11 mouse cellular contexts compared by ENCODE assay signal in the genomic region with DNA sequence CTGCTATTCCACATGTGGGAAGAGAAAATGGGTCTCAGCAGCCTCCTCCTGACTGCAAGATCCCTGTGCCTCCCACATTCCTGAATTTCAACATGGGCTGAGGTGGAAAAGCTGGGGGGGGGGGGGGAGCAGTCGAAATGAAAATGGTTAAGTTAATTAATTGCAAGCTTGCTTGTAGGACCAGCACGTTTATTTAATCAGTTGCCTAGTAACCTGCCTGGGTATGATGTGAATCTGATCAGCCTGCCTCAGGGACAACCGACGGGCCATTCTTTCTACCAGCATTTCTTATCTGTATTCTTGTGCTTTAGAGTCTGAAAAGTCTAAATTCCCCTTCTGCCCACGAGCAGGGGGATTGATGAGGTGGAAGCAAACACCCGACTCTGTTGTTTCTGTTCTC.
DNase-seq lines count a peak whose midpoint lies in the region; ATAC-seq lines count a peak whose summit lies in the region.
"Had no signal": no experiment of that assay in that cellular context is flagged by ENCODE, and none has a peak within 500 bp of the region (broad histone marks: within the 10 kb centered on the region; RNA-seq: fewer than 3 reads in every experiment).

No protein-coding gene starts in this region.

- H3K36me3 ChIP-seq in hindbrain, embryonic 10.5 days: no peaks in the 10 kb centered on the region
- no peaks in the 10 kb centered on the region for H3K36me3 ChIP-seq in hindbrain, embryonic 11.5 days (ENCODE audit: control insufficient read depth, insufficient read depth, low read length)
- H3K36me3 ChIP-seq in embryonic facial prominence, embryonic 14.5 days (ENCODE audit: control insufficient read depth, insufficient read depth, low read length): no peaks in the 10 kb centered on the region
- no peaks in the 10 kb centered on the region for H3K36me3 ChIP-seq in midbrain, embryonic 15.5 days (replicated peaks)
- H3K36me3 ChIP-seq: heart, embryonic 12.5 days had no signal

- H3K9ac ChIP-seq in hindbrain, embryonic 11.5 days (ENCODE audit: low read depth, low read length): no peak overlapping the region
- H3K9ac ChIP-seq in embryonic facial prominence, embryonic 14.5 days (ENCODE audit: low read depth, low read length): no peak overlapping the region
- no peak overlapping the region for H3K9ac ChIP-seq in midbrain, embryonic 15.5 days
- H3K9ac ChIP-seq: heart, embryonic 12.5 days had no signal

- H3K27ac ChIP-seq in hindbrain, embryonic 10.5 days: peak overlapping the region; percentile 16; the same call in 1 of the 2 replicates
- no peak overlapping the region for H3K27ac ChIP-seq in hindbrain, embryonic 11.5 days (ENCODE audit: low read depth, low read length)
- H3K27ac ChIP-seq in embryonic facial prominence, embryonic 14.5 days (replicated peaks; ENCODE audit: low read depth, low read length): no peak overlapping the region
- H3K27ac ChIP-seq in midbrain, embryonic 15.5 days: peak overlapping the region; percentile 19; the same call in 1 of the 2 replicates
- H3K27ac ChIP-seq: macrophage had no signal

- DNase-seq in hindbrain, embryonic 10.5 days (ENCODE audit: low spot score): peak; percentile 20
- no peak for DNase-seq in hindbrain, embryonic 11.5 days (ENCODE audit: low spot score)
- no peak for DNase-seq in embryonic facial prominence, embryonic 14.5 days (ENCODE audit: low spot score)
- DNase-seq in kidney, adult 9 months: peak; percentile 22
- no peak for DNase-seq in gastrocnemius, adult 18-20 months (ENCODE audit: low spot score)
- no peak for DNase-seq in B cell, adult 2 months
- no peak for DNase-seq in adrenal gland, adult (ENCODE audit: inconsistent age in 2 of 2, low spot score in 1 of 2)
- DNase-seq: thymus, adult 18-20 months had no signal

- no peak for ATAC-seq in hindbrain, embryonic 11.5 days (ENCODE audit: low FRiP score)
- no peak for ATAC-seq in embryonic facial prominence, embryonic 14.5 days (ENCODE audit: low read depth)
- ATAC-seq in midbrain, embryonic 15.5 days (replicated peaks): no peak

- H3K9me3 ChIP-seq in hindbrain, embryonic 10.5 days: no peaks in the 10 kb centered on the region
- H3K9me3 ChIP-seq in hindbrain, embryonic 11.5 days (ENCODE audit: control insufficient read depth, low read length): no peaks in the 10 kb centered on the region
- H3K9me3 ChIP-seq in embryonic facial prominence, embryonic 14.5 days (ENCODE audit: control insufficient read depth, low read length): no peaks in the 10 kb centered on the region
- no peaks in the 10 kb centered on the region for H3K9me3 ChIP-seq in midbrain, embryonic 15.5 days
- H3K9me3 ChIP-seq: heart, embryonic 12.5 days had no signal

- H3K4me2 ChIP-seq in hindbrain, embryonic 11.5 days (replicated peaks; ENCODE audit: low read depth, low read length): no peak overlapping the region
- peak overlapping the region; percentile 6; the same call in 1 of the 2 replicates for H3K4me2 ChIP-seq in embryonic facial prominence, embryonic 14.5 days (ENCODE audit: low read depth, low read length)
- no peak overlapping the region for H3K4me2 ChIP-seq in midbrain, embryonic 15.5 days
- H3K4me2 ChIP-seq: heart, embryonic 12.5 days had no signal

- H3K4me1 ChIP-seq in hindbrain, embryonic 10.5 days (replicated peaks): peaks cover 28% of the 10 kb centered on the region
- H3K4me1 ChIP-seq in hindbrain, embryonic 11.5 days (replicated peaks; ENCODE audit: control insufficient read depth, insufficient read depth, low read length): no peaks in the 10 kb centered on the region
- H3K4me1 ChIP-seq in embryonic facial prominence, embryonic 14.5 days (ENCODE audit: control insufficient read depth, insufficient read depth, low read length): peaks cover 12% of the 10 kb centered on the region
- H3K4me1 ChIP-seq in midbrain, embryonic 15.5 days: peaks cover 19% of the 10 kb centered on the region
- H3K4me1 ChIP-seq: heart, embryonic 12.5 days had no signal

- H3K27me3 ChIP-seq in hindbrain, embryonic 10.5 days (ENCODE audit: insufficient read depth, poor library complexity, severe bottlenecking): no peaks in the 10 kb centered on the region
- no peaks in the 10 kb centered on the region for H3K27me3 ChIP-seq in hindbrain, embryonic 11.5 days (ENCODE audit: control insufficient read depth, insufficient read depth, low read length)
- no peaks in the 10 kb centered on the region for H3K27me3 ChIP-seq in embryonic facial prominence, embryonic 14.5 days (replicated peaks; ENCODE audit: control insufficient read depth, insufficient read depth, low read length)
- H3K27me3 ChIP-seq in midbrain, embryonic 15.5 days (replicated peaks): no peaks in the 10 kb centered on the region
- H3K27me3 ChIP-seq: heart, embryonic 12.5 days had no signal

- H3K4me3 ChIP-seq in hindbrain, embryonic 10.5 days: no peak overlapping the region
- no peak overlapping the region for H3K4me3 ChIP-seq in hindbrain, embryonic 11.5 days (ENCODE audit: low read depth, low read length)
- no peak overlapping the region for H3K4me3 ChIP-seq in embryonic facial prominence, embryonic 14.5 days (ENCODE audit: low read depth, low read length)
- H3K4me3 ChIP-seq in midbrain, embryonic 15.5 days: no peak overlapping the region
- H3K4me3 ChIP-seq: heart, embryonic 12.5 days had no signal

- WGBS in hindbrain, embryonic 10.5 days: 10% methylated on average over 6 of the region's 6 CpGs
- WGBS in hindbrain, embryonic 11.5 days: 4% methylated on average over 6 of the region's 6 CpGs
- 12% methylated on average over 6 of the region's 6 CpGs for WGBS in embryonic facial prominence, embryonic 14.5 days
- WGBS in midbrain, embryonic 15.5 days: 5% methylated on average over 6 of the region's 6 CpGs

Comparison
In these comparisons a context has a peak if more than half of its experiments do, and no peak if none do; other contexts are left out.
1. DNase-seq: peak in hindbrain, embryonic 10.5 days (single experiment) and kidney, adult 9 months (single experiment); none in hindbrain, embryonic 11.5 days (single experiment), embryonic facial prominence, embryonic 14.5 days (single experiment), gastrocnemius, adult 18-20 months (single experiment), B cell, adult 2 months (0 of 2) and adrenal gland, adult (0 of 2).
2. H3K27ac ChIP-seq: peak in hindbrain, embryonic 10.5 days (single experiment) and midbrain, embryonic 15.5 days (single experiment); none in hindbrain, embryonic 11.5 days (single experiment) and embryonic facial prominence, embryonic 14.5 days (single experiment).